Mouse (Mus musculus): ENCODE data around the gene Tmem192.

The Tmem192 gene

GRCm38 (mm10) chr8:64946820-64947697 lies at the start of gene Tmem192:
Gene Tmem192 (plus strand): TSS chr8:64947185.
- peak; percentile 90 to 92 for DNase-seq (ENCODE audit: low spot score in 2 of 2)

- no peak for DNase-seq (ENCODE audit: low spot score in 2 of 2)
Observed at GRCm38 (mm10) chr8:64898710-64899109, 48.3 kb upstream of the Tmem192 start.

- DNase-seq (ENCODE audit: low spot score in 2 of 2), result no peak
Observed at GRCm38 (mm10) chr8:64900645-64901044, 46.3 kb upstream of the Tmem192 start.

GRCm38 (mm10) chr8:64901527-64902156 lies 45.3 kb upstream of the Tmem192 start:
- DNase-seq (ENCODE audit: low spot score in 2 of 2), result no peak

- DNase-seq (ENCODE audit: low spot score in 2 of 2), result no peak
Observed at GRCm38 (mm10) chr8:64902191-64902590, 44.8 kb upstream of the Tmem192 start.

GRCm38 (mm10) chr8:64903778-64904177 lies 43.2 kb upstream of the Tmem192 start:
- DNase-seq (ENCODE audit: low spot score in 2 of 2), result no peak

- DNase-seq (ENCODE audit: low spot score in 2 of 2), result no peak
Observed at GRCm38 (mm10) chr8:64910026-64910425, 37.0 kb upstream of the Tmem192 start.

- no peak for DNase-seq (ENCODE audit: low spot score in 2 of 2)
Observed at GRCm38 (mm10) chr8:64916793-64917192, 30.2 kb upstream of the Tmem192 start.

GRCm38 (mm10) chr8:64923329-64923728 lies 23.7 kb upstream of the Tmem192 start:
- DNase-seq (ENCODE audit: low spot score in 2 of 2), result no peak

GRCm38 (mm10) chr8:64925762-64926161 lies 21.2 kb upstream of the Tmem192 start:
- DNase-seq (ENCODE audit: low spot score in 2 of 2), result no peak

- peak in 1 of 2 experiments; percentile 67 for DNase-seq (ENCODE audit: low spot score in 2 of 2)
Observed at GRCm38 (mm10) chr8:64926355-64926754, 20.6 kb upstream of the Tmem192 start.

- no peak for DNase-seq (ENCODE audit: low spot score in 2 of 2)
Observed at GRCm38 (mm10) chr8:64928938-64929337, 18.0 kb upstream of the Tmem192 start.

GRCm38 (mm10) chr8:64934997-64935396 lies 12.0 kb upstream of the Tmem192 start:
- DNase-seq (ENCODE audit: low spot score in 2 of 2), result no peak

- no peak for DNase-seq (ENCODE audit: low spot score in 2 of 2)
Observed at GRCm38 (mm10) chr8:64941019-64941418, 6.0 kb upstream of the Tmem192 start.

GRCm38 (mm10) chr8:64941495-64941894 lies 5.5 kb upstream of the Tmem192 start:
- DNase-seq (ENCODE audit: low spot score in 2 of 2), result peak; percentile 54 to 56

GRCm38 (mm10) chr8:64942946-64943345 lies 4.0 kb upstream of the Tmem192 start:
- DNase-seq (ENCODE audit: low spot score in 2 of 2), result no peak

- DNase-seq (ENCODE audit: low spot score in 2 of 2), result no peak
Observed at GRCm38 (mm10) chr8:64944831-64945230, 2.2 kb upstream of the Tmem192 start.

- no peak for DNase-seq (ENCODE audit: low spot score in 2 of 2)
Observed at GRCm38 (mm10) chr8:64945606-64946005, 1.4 kb upstream of the Tmem192 start.

GRCm38 (mm10) chr8:64946441-64946819 lies 555 bp upstream of the Tmem192 start:
- DNase-seq (ENCODE audit: low spot score in 2 of 2), result no peak

- DNase-seq (ENCODE audit: low spot score in 2 of 2), result no peak
Observed at GRCm38 (mm10) chr8:64947698-64948034, 681 bp downstream of the Tmem192 start.

GRCm38 (mm10) chr8:64948371-64948770 lies 1.4 kb downstream of the Tmem192 start:
- no peak for DNase-seq (ENCODE audit: low spot score in 2 of 2)

GRCm38 (mm10) chr8:64952101-64952500 lies 5.1 kb downstream of the Tmem192 start:
- no peak for DNase-seq (ENCODE audit: low spot score in 2 of 2)

- DNase-seq (ENCODE audit: low spot score in 2 of 2), result no peak
Observed at GRCm38 (mm10) chr8:64959025-64959424, 12.0 kb downstream of the Tmem192 start.
